Mouse (Mus musculus) lung, embryonic 14.5 days (tissue): ENCODE data around the gene Etv6. TPM values are rescaled to one million over a fixed set of nuclear protein-coding genes. Genes with fewer than 3 reads are reported as not detected.

Source experiments
- ATAC-seq: fragments of 200-750 bp; cut with Nextera tagmentation; 2 replicates; pipeline ENCODE4 v1.8.0; 2017; ENCODE audit warnings: mild to moderate bottlenecking, moderate TSS enrichment, moderate library complexity; ENCODE audit not compliant: insufficient read depth
- DNase-seq: peaks from one replicate; pipeline ENCODE4 v3.0.0-alpha.2; 2015
- H3K27ac ChIP-seq: fragments of 300-500 bp; sonication (generic); 2 replicates; pipeline ENCODE4 v1.5.1; 2014; ENCODE audit warnings: low read depth, mild to moderate bottlenecking, moderate library complexity
- H3K27me3 ChIP-seq: fragments of 300-500 bp; sonication (generic); 2 replicates; pipeline ENCODE4 v1.6.1; 2014; ENCODE audit warnings: low read length, control low read depth; ENCODE audit not compliant: insufficient read depth
- H3K36me3 ChIP-seq: fragments of 300-500 bp; sonication (generic); 2 replicates; pipeline ENCODE4 v1.6.1; 2014; ENCODE audit warnings: control low read depth; ENCODE audit not compliant: insufficient read depth
- H3K4me1 ChIP-seq: fragments of 300-500 bp; sonication (generic); 2 replicates; pipeline ENCODE4 v1.6.1; 2014; ENCODE audit warnings: antibody characterized with exemption, control low read depth; ENCODE audit not compliant: insufficient read depth
- H3K4me2 ChIP-seq: fragments of 300-500 bp; sonication (generic); 2 replicates; pipeline ENCODE4 v1.6.1; 2014; ENCODE audit warnings: mild to moderate bottlenecking
- H3K4me3 ChIP-seq: fragments of 300-500 bp; sonication (generic); 2 replicates; pipeline ENCODE4 v1.5.1; 2014; ENCODE audit warnings: low read depth, low read length
- H3K9ac ChIP-seq: fragments of 300-500 bp; sonication (generic); 2 replicates; pipeline ENCODE4 v1.6.1; 2014
- H3K9me3 ChIP-seq: fragments of 300-500 bp; sonication (generic); 2 replicates; pipeline ENCODE4 v1.6.1; 2016; ENCODE audit warnings: low read depth, low read length, control low read depth
- CTCF ChIP-seq: IDR thresholded peaks from 2 replicates; pipeline ENCODE4 v1.5.1; 2016; ENCODE audit warnings: antibody characterized with exemption, low read depth
- WGBS: fragments of 180-500 bp; shearing (Covaris S2); extraction: QIAGEN DNeasy Blood & Tissue Kit; methylation state at CpG from one replicate; pipeline ENCODE4 v1.1.7; 2014; 5-methylcytosine and 5-hydroxymethylcytosine counted together
- polyA plus RNA-seq: library from polyadenylated mRNA; unstranded; fragments of >200 nt; fragmentation: Nextera tagmentation; extraction: Ambion mirVana; gene quantifications from 2 replicates; pipeline ENCODE4 v1.2.1, GENCODE M21; 2014

Etv6 gene
- polyA plus RNA-seq, 1 experiment from 2014 or later, result 21.4 TPM

GRCm38 (mm10) chr6:134086351-134086750, 50.9 kb downstream of the Etv6 start:
- Histone ChIP-seq H3K27ac (no peak overlapping the region), H3K36me3 (0 out of 2 replicates have a peak, but pooled peaks cover 3% of the 10 kb centered on the region), H3K27me3 (no peaks in the 10 kb centered on the region), H3K4me2 (no peak overlapping the region), H3K9ac (no peak overlapping the region), H3K4me1 (peaks cover 21% of the 10 kb centered on the region), H3K9me3 (no peaks in the 10 kb centered on the region), H3K4me3 (no peak overlapping the region)
- 73% methylated on average over 7 of the region's 7 CpGs for WGBS
- TF ChIP-seq CTCF, result no peak
- DNase-seq (no peak), ATAC-seq (no peak)

- no peak overlapping the region for H3K4me2 ChIP-seq
- no peak overlapping the region for H3K27ac ChIP-seq
- H3K9ac ChIP-seq, result no peak overlapping the region
Measured at GRCm38 (mm10) chr6:134087709-134088108, 52.2 kb downstream of the Etv6 start.

GRCm38 (mm10) chr6:134089671-134090377, 54.3 kb downstream of the Etv6 start:
- H3K4me3 ChIP-seq, result no peak overlapping the region
- H3K4me2 ChIP-seq, result no peak overlapping the region
- no peak overlapping the region for H3K9ac ChIP-seq
- H3K36me3 ChIP-seq, result peaks cover 16% of the 10 kb centered on the region; the same call in 1 of the 2 replicates
- 43% methylated on average over 7 of the region's 7 CpGs for WGBS
- no peaks in the 10 kb centered on the region for H3K9me3 ChIP-seq
- H3K27me3 ChIP-seq, result no peaks in the 10 kb centered on the region
- DNase-seq (no peak), ATAC-seq (no peak)
- TF ChIP-seq CTCF, result no peak
- peaks cover 21% of the 10 kb centered on the region for H3K4me1 ChIP-seq
- peak overlapping the region; percentile 59; the same call in 1 of the 2 replicates for H3K27ac ChIP-seq

More at GRCm38 (mm10) chr6:134087709-134088108, 52.2 kb downstream of the Etv6 start:
- no peak for ATAC-seq
- TF ChIP-seq CTCF, result no peak
- Histone ChIP-seq H3K4me3 (no peak overlapping the region), H3K4me1 (peaks cover 21% of the 10 kb centered on the region), H3K36me3 (peaks cover 5% of the 10 kb centered on the region; the same call in 1 of the 2 replicates), H3K27me3 (no peaks in the 10 kb centered on the region), H3K9me3 (no peaks in the 10 kb centered on the region)
- WGBS, result 69% methylated on average over 4 of the region's 4 CpGs
- DNase-seq, result no peak

- DNase-seq, result no peak
- H3K27ac ChIP-seq, result peak overlapping the region; percentile 78
Measured at GRCm38 (mm10) chr6:134090378-134090692, 54.8 kb downstream of the Etv6 start.

GRCm38 (mm10) chr6:134090875-134091274, 55.4 kb downstream of the Etv6 start:
- no peak for DNase-seq
- Histone ChIP-seq H3K4me2 (no peak overlapping the region), H3K36me3 (peaks cover 16% of the 10 kb centered on the region; the same call in 1 of the 2 replicates), H3K4me3 (no peak overlapping the region), H3K27ac (peak overlapping the region; percentile 78), H3K9me3 (no peaks in the 10 kb centered on the region), H3K4me1 (peaks cover 21% of the 10 kb centered on the region), H3K27me3 (no peaks in the 10 kb centered on the region), H3K9ac (no peak overlapping the region)
- 72% methylated on average over 4 of the region's 4 CpGs for WGBS
- no peak for TF ChIP-seq CTCF
- 0 out of 2 replicates have a peak, but pooled peaks have one; percentile 3 for ATAC-seq

More at GRCm38 (mm10) chr6:134090378-134090692, 54.8 kb downstream of the Etv6 start:
- H3K9ac ChIP-seq, result no peak overlapping the region
- no peaks in the 10 kb centered on the region for H3K9me3 ChIP-seq
- no peak overlapping the region for H3K4me3 ChIP-seq
- 30% methylated on average over 4 of the region's 4 CpGs for WGBS
- no peak for TF ChIP-seq CTCF
- ATAC-seq, result no peak
- H3K36me3 ChIP-seq, result peaks cover 16% of the 10 kb centered on the region; the same call in 1 of the 2 replicates
- no peaks in the 10 kb centered on the region for H3K27me3 ChIP-seq
- H3K4me2 ChIP-seq, result no peak overlapping the region
- H3K4me1 ChIP-seq, result peaks cover 21% of the 10 kb centered on the region

- peak overlapping the region; percentile 78 for H3K27ac ChIP-seq
- H3K9ac ChIP-seq, result no peak overlapping the region
- TF ChIP-seq CTCF, result no peak
- H3K4me3 ChIP-seq, result no peak overlapping the region
- H3K4me1 ChIP-seq, result peaks cover 21% of the 10 kb centered on the region
- DNase-seq (peak; percentile 61), ATAC-seq (peak; percentile 50)
- no peaks in the 10 kb centered on the region for H3K9me3 ChIP-seq
- H3K27me3 ChIP-seq, result no peaks in the 10 kb centered on the region
- peaks cover 16% of the 10 kb centered on the region; the same call in 1 of the 2 replicates for H3K36me3 ChIP-seq
- no peak overlapping the region for H3K4me2 ChIP-seq
- WGBS, result 41% methylated on average over 8 of the region's 8 CpGs
Measured at GRCm38 (mm10) chr6:134091398-134091801, 55.9 kb downstream of the Etv6 start.

GRCm38 (mm10) chr6:134094066-134094465, 58.6 kb downstream of the Etv6 start:
- ATAC-seq (no peak), DNase-seq (no peak)
- no peak overlapping the region for H3K9ac ChIP-seq
- H3K27me3 ChIP-seq, result no peaks in the 10 kb centered on the region
- no peak for TF ChIP-seq CTCF
- 79% methylated on average over 5 of the region's 5 CpGs for WGBS
- H3K4me2 ChIP-seq, result no peak overlapping the region
- H3K36me3 ChIP-seq, result peaks cover 16% of the 10 kb centered on the region; the same call in 1 of the 2 replicates
- no peaks in the 10 kb centered on the region for H3K9me3 ChIP-seq
- no peak overlapping the region for H3K4me3 ChIP-seq
- no peak overlapping the region for H3K27ac ChIP-seq
- H3K4me1 ChIP-seq, result peaks cover 18% of the 10 kb centered on the region
